Mouse (Mus musculus): ENCODE data around the gene Vmn2r46.
"Not testable (repeated sequence)": the region's sequence is repeated elsewhere in the genome, so short reads cannot be mapped to it uniquely, and the experiment has no call there.

The Vmn2r46 gene

GRCm38 (mm10) chr7:9770471-9770870, at the start of gene Vmn2r46:
Gene Vmn2r46 (minus strand): TSS chr7:9770571.
- not testable (repeated sequence) for DNase-seq

Measured in kidney, postnatal 36 days (tissue).